Mouse (Mus musculus): ENCODE measurements around the gene Tcf7l2.

DNA sequence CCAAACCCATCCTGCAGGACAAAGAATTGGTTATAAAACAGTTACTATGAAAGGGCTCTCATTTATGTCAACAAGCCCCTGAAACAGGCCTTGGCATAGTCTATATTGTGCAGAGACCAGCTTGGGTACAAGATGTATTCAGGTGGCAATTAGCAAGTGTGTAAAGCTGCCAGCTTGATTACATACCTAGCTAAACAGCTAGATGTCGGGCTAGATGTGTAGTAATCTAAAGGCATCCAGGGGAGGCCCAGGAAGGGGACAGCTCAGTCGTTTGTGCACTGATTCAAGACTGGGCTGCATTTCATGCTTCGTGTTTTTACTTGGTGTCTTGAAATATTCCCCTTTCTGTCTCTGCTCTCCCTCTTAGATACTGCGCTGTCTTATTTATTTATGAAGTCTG lies 1.9 kb upstream of the Tcf7l2 start:
- TF ChIP-seq CTCF (IDR thresholded peaks at IDR 0.05; ENCODE audit: low read depth, low read length) (no peak), POLR2A (IDR thresholded peaks at IDR 0.05; ENCODE audit: extremely low read depth, insufficient read depth, low read length) (no peak)

Measured in liver, adult 2 months (tissue).